Comparison of ENCODE assay signal across 9 mouse cellular contexts in genomic region chr10:42057231-42057601, GRCm38 (mm10). TPM values are rescaled to one million over a fixed set of nuclear protein-coding genes. Genes with fewer than 3 reads are reported as not detected.
DNase-seq lines count a peak whose midpoint lies in the region; ATAC-seq and TF ChIP-seq lines count a peak whose summit lies in the region.
"Had no signal": no experiment of that assay in that cellular context is flagged by ENCODE, and none has a peak within 500 bp of the region (broad histone marks: within the 10 kb centered on the region; RNA-seq: fewer than 3 reads in every experiment).

No protein-coding gene starts in this region.

- no peak overlapping the region for H3K4me2 ChIP-seq in hindbrain, embryonic 16.5 days (ENCODE audit: low read length)
- H3K4me2 ChIP-seq in limb, embryonic 15.5 days = peak overlapping the region; percentile 41

- no peak overlapping the region for H3K4me3 ChIP-seq in hindbrain, embryonic 10.5 days
- H3K4me3 ChIP-seq in hindbrain, embryonic 16.5 days (ENCODE audit: low read length) = no peak overlapping the region
- H3K4me3 ChIP-seq in limb, embryonic 15.5 days = no peak overlapping the region; the same call in 1 of the 2 replicates
- no peak overlapping the region for H3K4me3 ChIP-seq in small intestine, adult 2 months (ENCODE audit: low read depth, low read length)

- H3K27me3 ChIP-seq in hindbrain, embryonic 10.5 days (ENCODE audit: insufficient read depth, poor library complexity, severe bottlenecking) = peaks cover 3% of the 10 kb centered on the region; the same call in 1 of the 2 replicates
- H3K27me3 ChIP-seq in hindbrain, embryonic 16.5 days (replicated peaks; ENCODE audit: control insufficient read depth, insufficient read depth, low read length) = no peaks in the 10 kb centered on the region
- H3K27me3 ChIP-seq in limb, embryonic 15.5 days = no peaks in the 10 kb centered on the region
- no peaks in the 10 kb centered on the region for H3K27me3 ChIP-seq in small intestine, adult 2 months (ENCODE audit: control insufficient read depth, insufficient read depth, low read length)
- H3K27me3 ChIP-seq: Patski had no signal

- peak; percentile 11 for DNase-seq in hindbrain, embryonic 10.5 days (ENCODE audit: low spot score)
- DNase-seq in c-Kit-positive CD71-positive TER-119-positive erythroid progenitor cells, embryonic 14.5 days (ENCODE audit: low spot score) = peak; percentile 48
- DNase-seq in urinary bladder, postnatal 14 days (ENCODE audit: low spot score) = no peak
- no peak for DNase-seq in ovary, postnatal 36 days (ENCODE audit: low spot score)
- no peak for DNase-seq in cerebellum, postnatal 25 days

- ATAC-seq in hindbrain, embryonic 16.5 days = no peak; the same call in 1 of the 2 replicates
- no peak for ATAC-seq in limb, embryonic 15.5 days (ENCODE audit: insufficient number of reproducible peaks, low FRiP score, low TSS enrichment, low read depth)
- ATAC-seq: Patski had no signal

- H3K9me3 ChIP-seq in hindbrain, embryonic 10.5 days = no peaks in the 10 kb centered on the region
- H3K9me3 ChIP-seq in hindbrain, embryonic 16.5 days (ENCODE audit: control insufficient read depth, low read length) = no peaks in the 10 kb centered on the region
- no peaks in the 10 kb centered on the region for H3K9me3 ChIP-seq in limb, embryonic 15.5 days

- H3K9ac ChIP-seq in hindbrain, embryonic 16.5 days (ENCODE audit: low read depth, low read length) = no peak overlapping the region
- no peak overlapping the region for H3K9ac ChIP-seq in limb, embryonic 15.5 days

- H3K36me3 ChIP-seq in hindbrain, embryonic 10.5 days = no peaks in the 10 kb centered on the region
- H3K36me3 ChIP-seq in hindbrain, embryonic 16.5 days (ENCODE audit: control insufficient read depth, insufficient read depth, low read length) = no peaks in the 10 kb centered on the region
- H3K36me3 ChIP-seq in limb, embryonic 15.5 days = no peaks in the 10 kb centered on the region
- H3K36me3 ChIP-seq in small intestine, adult 2 months (ENCODE audit: control insufficient read depth, insufficient read depth, low read length) = no peaks in the 10 kb centered on the region

- no peak for TF ChIP-seq POLR2A in small intestine, adult 2 months (IDR thresholded peaks at IDR 0.05; ENCODE audit: low read depth, low read length)

- no peak for TF ChIP-seq CTCF in small intestine, adult 2 months (IDR thresholded peaks at IDR 0.05; ENCODE audit: extremely low read depth, insufficient read length, insufficient replicate concordance, low read depth, low read length)

- WGBS in hindbrain, embryonic 10.5 days = 66% methylated on average over 11 of the region's 11 CpGs
- WGBS in hindbrain, embryonic 16.5 days = 74% methylated on average over 11 of the region's 11 CpGs
- WGBS in limb, embryonic 15.5 days = 16% methylated on average over 11 of the region's 11 CpGs
- WGBS in small intestine, adult 2 months = 58% methylated on average over 11 of the region's 11 CpGs

- no peak overlapping the region for H3K27ac ChIP-seq in hindbrain, embryonic 10.5 days
- no peak overlapping the region for H3K27ac ChIP-seq in hindbrain, embryonic 16.5 days (ENCODE audit: low read depth, low read length)
- no peak overlapping the region for H3K27ac ChIP-seq in limb, embryonic 15.5 days
- peak overlapping the region; percentile 53 for H3K27ac ChIP-seq in small intestine, adult 2 months (ENCODE audit: insufficient read depth, low read depth, low read length)

- peaks cover 21% of the 10 kb centered on the region for H3K4me1 ChIP-seq in hindbrain, embryonic 10.5 days (replicated peaks)
- H3K4me1 ChIP-seq in hindbrain, embryonic 16.5 days (ENCODE audit: control insufficient read depth, insufficient read depth, low read depth, low read length) = no peaks in the 10 kb centered on the region
- peaks cover 21% of the 10 kb centered on the region for H3K4me1 ChIP-seq in limb, embryonic 15.5 days
- no peaks in the 10 kb centered on the region for H3K4me1 ChIP-seq in small intestine, adult 2 months (ENCODE audit: control insufficient read depth, insufficient read depth, insufficient read length, low read length)

RNA-seq across cellular contexts. Expression of gene Armc2, which starts 39.0 kb away (rescaled TPM):
- 2.6 and 3.5 TPM in 2 replicates for polyA plus RNA-seq in hindbrain, embryonic 10.5 days (2016; fragmentation: Nextera tagmentation; extraction: Ambion mirVana)
- 12.7 TPM in 2 replicates for polyA plus RNA-seq in hindbrain, embryonic 16.5 days (2015; fragmentation: Nextera tagmentation; extraction: Ambion mirVana)
- 3.6 and 3.8 TPM in 2 replicates for polyA plus RNA-seq in limb, embryonic 15.5 days (2015; fragmentation: Nextera tagmentation; extraction: Ambion mirVana)
- polyA plus RNA-seq in small intestine, adult 2 months (2012; rRNA removed) = 0.32 and 0.60 TPM in 2 replicates

Comparison
In these comparisons a context has a peak if more than half of its experiments do, and no peak if none do; other contexts are left out.
1. DNase-seq: peak in hindbrain, embryonic 10.5 days (single experiment) and c-Kit-positive CD71-positive TER-119-positive erythroid progenitor cells, embryonic 14.5 days (single experiment); none in urinary bladder, postnatal 14 days (single experiment), ovary, postnatal 36 days (single experiment) and cerebellum, postnatal 25 days (0 of 2).